Mouse (Mus musculus) spleen, adult 2 months (tissue): ENCODE data around the gene Hist1h2ah. TPM values are rescaled to one million over a fixed set of nuclear protein-coding genes. Genes with fewer than 3 reads are reported as not detected.

ENCODE experiments used
- DNase-seq, 2 experiments: peaks; one replicate each; pipeline versions ENCODE4 v3.0.0 to v3.0.0-alpha.2; 2012 to 2021; ENCODE audit warnings: low spot score in 2 of 2, low read depth in 1 of 2
- H3K27ac ChIP-seq: fragments of 200-500 bp; 2 replicates; pipeline ENCODE4 v1.5.1; 2012; ENCODE audit warnings: low read length, inconsistent platforms; ENCODE audit not compliant: insufficient read depth
- H3K27me3 ChIP-seq: fragments of 200-500 bp; 2 replicates; pipeline ENCODE4 v1.6.1; 2012; ENCODE audit warnings: mild to moderate bottlenecking, moderate library complexity, low read length, inconsistent platforms; ENCODE audit not compliant: control insufficient read depth, insufficient read depth
- H3K36me3 ChIP-seq: fragments of 200-500 bp; 2 replicates; pipeline ENCODE4 v1.6.1; 2012; ENCODE audit warnings: mild to moderate bottlenecking, low read length, inconsistent platforms; ENCODE audit not compliant: control insufficient read depth, insufficient read depth
- H3K4me1 ChIP-seq: fragments of 200-500 bp; 2 replicates; pipeline ENCODE4 v1.6.1; 2011; ENCODE audit warnings: inconsistent platforms; ENCODE audit not compliant: control insufficient read depth, insufficient read depth, insufficient read length
- H3K4me3 ChIP-seq: fragments of 200-500 bp; 2 replicates; pipeline ENCODE4 v1.5.1; 2011; ENCODE audit warnings: mild to moderate bottlenecking, inconsistent platforms; ENCODE audit not compliant: insufficient read depth, insufficient read length; ENCODE audit errors: extremely low read depth
- CTCF ChIP-seq: fragments of 200-500 bp; IDR thresholded peaks from 2 replicates; pipeline ENCODE4 v1.5.1; 2011; ENCODE audit warnings: mild to moderate bottlenecking, inconsistent platforms; ENCODE audit not compliant: insufficient read depth, insufficient read length, insufficient replicate concordance; ENCODE audit errors: extremely low read depth
- POLR2A ChIP-seq: fragments of 200-500 bp; IDR thresholded peaks from 2 replicates; pipeline ENCODE4 v1.6.1; 2011; ENCODE audit warnings: low read depth, low read length, inconsistent platforms
- WGBS: fragments of 180-500 bp; shearing (Covaris S2); methylation state at CpG from one replicate; pipeline ENCODE4 v1.1.7; 2018; 5-methylcytosine and 5-hydroxymethylcytosine counted together
- polyA plus RNA-seq: library from polyadenylated mRNA; depleted of rRNA; stranded (reverse); fragments of >200 nt; gene quantifications from 2 replicates; pipeline ENCODE4 v1.2.3, GENCODE M21; 2012

Gene Hist1h2ah
- polyA plus RNA-seq, 1 experiment = 51.3 TPM

- H3K27me3 ChIP-seq = peaks cover 8% of the 10 kb centered on the region
- DNase-seq = no peak
- no peak for TF ChIP-seq POLR2A
- no peak for TF ChIP-seq CTCF
- H3K4me1 ChIP-seq = peaks cover 6% of the 10 kb centered on the region
- H3K4me3 ChIP-seq = no peak overlapping the region
- no peaks in the 10 kb centered on the region for H3K36me3 ChIP-seq
- H3K27ac ChIP-seq = no peak overlapping the region
- 15% methylated on average over 2 of the region's 2 CpGs for WGBS
These were observed 34.0 kb downstream of the Hist1h2ah start for GRCm38 (mm10) chr13:22001346-22001745.

DNA sequence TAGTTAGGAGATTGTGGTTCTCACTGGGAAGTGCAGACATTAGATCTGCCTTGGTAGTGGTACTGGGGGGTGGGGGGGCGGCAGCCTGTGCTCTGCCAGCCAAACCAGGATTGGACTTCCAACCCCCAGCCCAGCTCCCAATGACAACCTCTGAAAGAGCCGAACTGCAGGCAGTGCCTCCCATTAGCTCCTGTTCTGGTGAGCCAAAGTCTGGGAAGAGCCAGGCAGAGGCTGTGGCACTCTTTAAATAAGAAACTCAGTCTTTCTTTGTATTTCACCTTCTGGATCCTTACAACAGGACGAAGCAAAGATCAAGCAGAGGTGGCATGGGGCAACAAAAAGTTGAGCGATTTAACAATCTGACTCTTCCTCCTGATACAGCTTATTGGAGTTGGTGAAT lies 36.2 kb downstream of the Hist1h2ah start:
- TF ChIP-seq CTCF = no peak
- no peak for TF ChIP-seq POLR2A
- Histone ChIP-seq H3K27me3 (peaks cover 11% of the 10 kb centered on the region), H3K4me1 (peaks cover 10% of the 10 kb centered on the region; the same call in 1 of the 2 replicates), H3K27ac (no peak overlapping the region), H3K36me3 (no peaks in the 10 kb centered on the region), H3K4me3 (no peak overlapping the region)
- DNase-seq = no peak
- WGBS = 84% methylated on average over 4 of the region's 4 CpGs

GRCm38 (mm10) chr13:21998412-21998811 lies 37.0 kb downstream of the Hist1h2ah start:
- 60% methylated on average over 3 of the region's 3 CpGs for WGBS
- H3K27ac ChIP-seq = no peak overlapping the region
- H3K27me3 ChIP-seq = peaks cover 12% of the 10 kb centered on the region
- no peaks in the 10 kb centered on the region for H3K36me3 ChIP-seq
- H3K4me3 ChIP-seq = no peak overlapping the region
- H3K4me1 ChIP-seq = peaks cover 10% of the 10 kb centered on the region; the same call in 1 of the 2 replicates
- DNase-seq = no peak
- no peak for TF ChIP-seq POLR2A
- no peak for TF ChIP-seq CTCF

DNA sequence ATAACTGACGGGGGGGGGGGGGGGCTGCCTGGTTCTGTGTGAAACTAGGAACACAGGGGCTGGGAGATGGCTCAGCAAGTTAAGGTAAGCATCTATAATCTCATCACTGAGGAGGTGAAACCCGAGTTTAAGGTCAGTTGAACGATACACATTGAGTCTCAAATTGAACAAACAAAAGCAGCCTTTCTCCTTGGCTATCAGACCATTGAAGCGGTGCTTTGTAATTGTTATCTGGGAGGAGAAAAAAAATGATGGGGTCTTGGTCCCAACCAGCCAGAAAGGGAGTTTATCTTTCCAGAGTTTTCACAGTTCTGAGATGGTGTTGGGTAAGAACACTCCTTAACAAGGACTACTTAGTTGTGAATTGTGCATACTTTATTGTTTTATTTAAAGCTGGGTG lies 37.5 kb downstream of the Hist1h2ah start:
- Histone ChIP-seq H3K4me3 (no peak overlapping the region), H3K4me1 (peaks cover 10% of the 10 kb centered on the region; the same call in 1 of the 2 replicates), H3K27ac (no peak overlapping the region), H3K36me3 (no peaks in the 10 kb centered on the region), H3K27me3 (peaks cover 12% of the 10 kb centered on the region)
- no peak for DNase-seq
- no peak for TF ChIP-seq POLR2A
- WGBS = 32% methylated on average over 4 of the region's 4 CpGs

GRCm38 (mm10) chr13:21997201-21997820 lies 38.1 kb downstream of the Hist1h2ah start:
- peaks cover 12% of the 10 kb centered on the region for H3K27me3 ChIP-seq
- H3K27ac ChIP-seq = no peak overlapping the region

GRCm38 (mm10) chr13:21996840-21997185 lies 38.6 kb downstream of the Hist1h2ah start:
- Histone ChIP-seq H3K36me3 (no peaks in the 10 kb centered on the region), H3K4me3 (no peak overlapping the region), H3K27me3 (peaks cover 12% of the 10 kb centered on the region), H3K4me1 (peaks cover 8% of the 10 kb centered on the region; the same call in 1 of the 2 replicates), H3K27ac (no peak overlapping the region)
- 14% methylated on average over 13 of the region's 13 CpGs for WGBS
- no peak for DNase-seq
- no peak for TF ChIP-seq POLR2A

More at GRCm38 (mm10) chr13:21997201-21997820, 38.1 kb downstream of the Hist1h2ah start:
- peaks cover 10% of the 10 kb centered on the region; the same call in 1 of the 2 replicates for H3K4me1 ChIP-seq
- DNase-seq = no peak
- no peaks in the 10 kb centered on the region for H3K36me3 ChIP-seq
- H3K4me3 ChIP-seq = no peak overlapping the region
- TF ChIP-seq CTCF (no peak), POLR2A (no peak)
- 25% methylated on average over 21 of the region's 21 CpGs for WGBS

GRCm38 (mm10) chr13:21996101-21996839 lies 39.1 kb downstream of the Hist1h2ah start:
- no peak for TF ChIP-seq POLR2A
- TF ChIP-seq CTCF = no peak
- no peak overlapping the region for H3K27ac ChIP-seq
- peaks cover 7% of the 10 kb centered on the region; the same call in 1 of the 2 replicates for H3K4me1 ChIP-seq
- peaks cover 12% of the 10 kb centered on the region for H3K27me3 ChIP-seq
- no peaks in the 10 kb centered on the region for H3K36me3 ChIP-seq
- 6% methylated on average over 12 of the region's 12 CpGs for WGBS
- H3K4me3 ChIP-seq = no peak overlapping the region
- no peak for DNase-seq
